Mouse (Mus musculus) hindbrain, embryonic 10.5 days (tissue): Measurements from ENCODE around the gene Zfp870. TPM values are rescaled to one million over a fixed set of nuclear protein-coding genes. Genes with fewer than 3 reads are reported as not detected.

Source experiments
- DNase-seq: peaks from one replicate; pipeline ENCODE4 v3.0.0-alpha.2; 2017; ENCODE audit warnings: low spot score
- H3K27ac ChIP-seq: fragments of 300-500 bp; sonication (generic); 2 replicates; pipeline ENCODE4 v1.5.1; 2016; ENCODE audit warnings: mild to moderate bottlenecking, moderate library complexity
- H3K27me3 ChIP-seq: fragments of 300-500 bp; sonication (generic); 2 replicates; pipeline ENCODE4 v1.6.1; 2016; ENCODE audit warnings: mild to moderate bottlenecking; ENCODE audit not compliant: poor library complexity, insufficient read depth, severe bottlenecking
- H3K36me3 ChIP-seq: fragments of 300-500 bp; sonication (generic); 2 replicates; pipeline ENCODE4 v1.6.1; 2016; ENCODE audit warnings: mild to moderate bottlenecking, moderate library complexity
- H3K4me1 ChIP-seq: fragments of 300-500 bp; sonication (generic); replicated peaks from 2 replicates; pipeline ENCODE4 v1.6.1; 2016; ENCODE audit warnings: mild to moderate bottlenecking
- H3K4me3 ChIP-seq: fragments of 300-500 bp; sonication (generic); 2 replicates; pipeline ENCODE4 v1.5.1; 2016; ENCODE audit warnings: mild to moderate bottlenecking, moderate library complexity
- H3K9me3 ChIP-seq: fragments of 300-500 bp; sonication (generic); 2 replicates; pipeline ENCODE4 v1.6.1; 2016; ENCODE audit warnings: mild to moderate bottlenecking, moderate library complexity
- WGBS: fragments of 180-500 bp; shearing (Covaris S2); methylation state at CpG from one replicate; pipeline ENCODE4 v1.1.7; 2016; 5-methylcytosine and 5-hydroxymethylcytosine counted together
- polyA plus RNA-seq: library from polyadenylated mRNA; unstranded; fragments of >200 nt; fragmentation: Nextera tagmentation; extraction: Ambion mirVana; gene quantifications from 2 replicates; pipeline ENCODE4 v1.2.1, GENCODE M21; 2016

Zfp870 gene
- 6.9 and 7.4 TPM in 2 replicates for polyA plus RNA-seq

- 14% methylated on average over 33 of the region's 33 CpGs for WGBS
- Histone ChIP-seq H3K27me3 (no peaks in the 10 kb centered on the region), H3K27ac (peak within 1 kb of the TSS; percentile 92), H3K9me3 (no peaks in the 10 kb centered on the region), H3K4me3 (peak within 1 kb of the TSS; percentile 82), H3K36me3 (peaks cover 18% of the 10 kb centered on the region), H3K4me1 (peaks cover 16% of the 10 kb centered on the region)
- DNase-seq = peak; percentile 88
Measured at GRCm38 (mm10) chr17:32891239-32892180, at the start of gene Zfp870. Zfp870 (minus strand) TSS chr17:32891642.

GRCm38 (mm10) chr17:32939831-32940230 lies 48.4 kb upstream of the Zfp870 start:
- Histone ChIP-seq H3K4me1 (no peaks in the 10 kb centered on the region), H3K36me3 (no peaks in the 10 kb centered on the region), H3K9me3 (no peaks in the 10 kb centered on the region), H3K4me3 (no peak overlapping the region), H3K27me3 (0 out of 2 replicates have a peak, but pooled peaks cover 3% of the 10 kb centered on the region), H3K27ac (no peak overlapping the region)
- WGBS = 82% methylated on average over 4 of the region's 4 CpGs
- no peak for DNase-seq

- Histone ChIP-seq H3K4me1 (peaks cover 12% of the 10 kb centered on the region), H3K4me3 (no peak overlapping the region), H3K27ac (no peak overlapping the region), H3K36me3 (no peaks in the 10 kb centered on the region), H3K27me3 (peaks cover 7% of the 10 kb centered on the region; the same call in 1 of the 2 replicates), H3K9me3 (no peaks in the 10 kb centered on the region)
- 83% methylated on average over 5 of the region's 5 CpGs for WGBS
- no peak for DNase-seq
Measured at GRCm38 (mm10) chr17:32927803-32928202, 36.4 kb upstream of the Zfp870 start.

GRCm38 (mm10) chr17:32924658-32925312 lies 33.3 kb upstream of the Zfp870 start:
- DNase-seq = peak; percentile 83
- peak overlapping the region; percentile 91 for H3K27ac ChIP-seq
- H3K4me3 ChIP-seq = peak overlapping the region; percentile 67
- peaks cover 12% of the 10 kb centered on the region for H3K4me1 ChIP-seq
- no peaks in the 10 kb centered on the region for H3K36me3 ChIP-seq
- H3K27me3 ChIP-seq = peaks cover 7% of the 10 kb centered on the region; the same call in 1 of the 2 replicates
- H3K9me3 ChIP-seq = peaks cover 14% of the 10 kb centered on the region
- WGBS = 17% methylated on average over 32 of the region's 32 CpGs

- 92% methylated on average over 1 of the region's 1 CpGs for WGBS
- peaks cover 7% of the 10 kb centered on the region; the same call in 1 of the 2 replicates for H3K27me3 ChIP-seq
- H3K9me3 ChIP-seq = peaks cover 14% of the 10 kb centered on the region
- peaks cover 12% of the 10 kb centered on the region for H3K4me1 ChIP-seq
- no peak overlapping the region for H3K4me3 ChIP-seq
- H3K27ac ChIP-seq = no peak overlapping the region
- no peak for DNase-seq
- no peaks in the 10 kb centered on the region for H3K36me3 ChIP-seq
Measured at GRCm38 (mm10) chr17:32923681-32924080, 32.2 kb upstream of the Zfp870 start.

- Histone ChIP-seq H3K4me1 (0 out of 2 replicates have a peak, but pooled peaks cover under 1% of the 10 kb centered on the region), H3K27ac (no peak overlapping the region), H3K4me3 (no peak overlapping the region), H3K36me3 (no peaks in the 10 kb centered on the region), H3K27me3 (no peaks in the 10 kb centered on the region), H3K9me3 (peaks cover 14% of the 10 kb centered on the region)
- no peak for DNase-seq
- 87% methylated on average over 2 of the region's 2 CpGs for WGBS
Measured at GRCm38 (mm10) chr17:32919123-32919522, 27.7 kb upstream of the Zfp870 start.

GRCm38 (mm10) chr17:32917131-32917530 lies 25.7 kb upstream of the Zfp870 start, which contains the start of gene Cyp4f14:
Cyp4f14 (minus strand) TSS chr17:32917342.
- no peak for DNase-seq
- no peaks in the 10 kb centered on the region for H3K27me3 ChIP-seq
- WGBS = 72% methylated on average over 2 of the region's 2 CpGs
- no peak within 1 kb of the TSS for H3K4me3 ChIP-seq
- no peak within 1 kb of the TSS for H3K27ac ChIP-seq
- H3K36me3 ChIP-seq = no peaks in the 10 kb centered on the region
- peaks cover 14% of the 10 kb centered on the region for H3K9me3 ChIP-seq
- H3K4me1 ChIP-seq = no peaks in the 10 kb centered on the region

GRCm38 (mm10) chr17:32916075-32916474 lies 24.6 kb upstream of the Zfp870 start:
- H3K4me1 ChIP-seq = no peaks in the 10 kb centered on the region

GRCm38 (mm10) chr17:32906172-32906571 lies 14.7 kb upstream of the Zfp870 start:
- no peaks in the 10 kb centered on the region for H3K36me3 ChIP-seq
- DNase-seq = no peak
- WGBS = 77% methylated on average over 10 of the region's 10 CpGs
- peaks cover 10% of the 10 kb centered on the region; the same call in 1 of the 2 replicates for H3K27me3 ChIP-seq
- no peak overlapping the region for H3K4me3 ChIP-seq
- no peak overlapping the region for H3K27ac ChIP-seq
- H3K9me3 ChIP-seq = no peaks in the 10 kb centered on the region
- 0 out of 2 replicates have a peak, but pooled peaks cover 4% of the 10 kb centered on the region for H3K4me1 ChIP-seq

More at GRCm38 (mm10) chr17:32916075-32916474, 24.6 kb upstream of the Zfp870 start:
- H3K36me3 ChIP-seq = no peaks in the 10 kb centered on the region
- no peak overlapping the region for H3K4me3 ChIP-seq
- H3K9me3 ChIP-seq = peaks cover 8% of the 10 kb centered on the region
- H3K27ac ChIP-seq = no peak overlapping the region
- WGBS = 77% methylated on average over 1 of the region's 1 CpGs
- DNase-seq = no peak
- no peaks in the 10 kb centered on the region for H3K27me3 ChIP-seq

- peak; percentile 43 for DNase-seq
- Histone ChIP-seq H3K36me3 (no peaks in the 10 kb centered on the region), H3K27ac (no peak overlapping the region), H3K27me3 (peaks cover 10% of the 10 kb centered on the region; the same call in 1 of the 2 replicates), H3K4me3 (no peak overlapping the region), H3K4me1 (0 out of 2 replicates have a peak, but pooled peaks cover 4% of the 10 kb centered on the region), H3K9me3 (no peaks in the 10 kb centered on the region)
- WGBS = 13% methylated on average over 19 of the region's 19 CpGs
Measured at GRCm38 (mm10) chr17:32905239-32905638, 13.8 kb upstream of the Zfp870 start.

GRCm38 (mm10) chr17:32904414-32904813 lies 13.0 kb upstream of the Zfp870 start:
- H3K9me3 ChIP-seq = no peaks in the 10 kb centered on the region
- DNase-seq = no peak
- no peak overlapping the region for H3K4me3 ChIP-seq
- no peak overlapping the region for H3K27ac ChIP-seq
- H3K36me3 ChIP-seq = no peaks in the 10 kb centered on the region
- H3K27me3 ChIP-seq = peaks cover 10% of the 10 kb centered on the region; the same call in 1 of the 2 replicates
- 0 out of 2 replicates have a peak, but pooled peaks cover 4% of the 10 kb centered on the region for H3K4me1 ChIP-seq
- WGBS = 74% methylated on average over 2 of the region's 2 CpGs

GRCm38 (mm10) chr17:32901751-32902525 lies 10.5 kb upstream of the Zfp870 start:
- no peak for DNase-seq
- H3K36me3 ChIP-seq = no peaks in the 10 kb centered on the region
- 0 out of 2 replicates have a peak, but pooled peaks cover 4% of the 10 kb centered on the region for H3K4me1 ChIP-seq
- no peaks in the 10 kb centered on the region for H3K9me3 ChIP-seq
- 77% methylated on average over 1 of the region's 1 CpGs for WGBS
- no peak overlapping the region for H3K27ac ChIP-seq
- peaks cover 10% of the 10 kb centered on the region; the same call in 1 of the 2 replicates for H3K27me3 ChIP-seq
- H3K4me3 ChIP-seq = no peak overlapping the region
